Mouse (Mus musculus): Measurements from ENCODE around the gene Dnah9. TPM values are rescaled to one million over a fixed set of nuclear protein-coding genes. Genes with fewer than 3 reads are reported as not detected.

Dnah9 gene
- polyA plus RNA-seq, 1 experiment = 1.4 TPM

DNA sequence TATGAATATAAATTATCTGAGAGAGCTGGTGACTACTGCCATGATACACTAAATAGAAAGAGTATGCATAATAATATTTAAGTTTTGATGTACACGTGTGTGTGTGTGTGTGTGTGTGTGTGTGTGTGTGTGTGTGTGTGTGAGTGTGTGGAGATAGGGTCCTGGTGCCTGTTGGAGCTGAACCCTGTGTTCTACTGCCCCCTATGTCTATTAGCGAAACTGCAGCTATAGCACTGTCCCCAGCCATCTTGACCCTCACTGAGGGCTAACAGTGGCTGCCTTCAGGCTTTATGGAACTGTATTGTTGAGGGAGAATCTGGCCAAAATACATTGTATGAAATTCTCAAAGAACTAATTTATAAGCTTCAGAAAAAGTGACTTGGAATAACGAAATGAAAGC, 192.5 kb downstream of the Dnah9 start:
- Histone ChIP-seq H3K4me3 (ENCODE audit: insufficient read depth, low read length) (no peak overlapping the region), H3K27ac (ENCODE audit: insufficient read depth, low read length) (no peak overlapping the region), H3K4me1 (ENCODE audit: control insufficient read depth, insufficient read depth, low read length) (no peaks in the 10 kb centered on the region)
- 0 out of 2 replicates have a peak, but pooled peaks have one; percentile 1 for TF ChIP-seq CTCF (IDR thresholded peaks at IDR 0.05; ENCODE audit: extremely low read depth, insufficient read depth, low read length)
- TF ChIP-seq POLR2A (IDR thresholded peaks at IDR 0.05; ENCODE audit: extremely low read depth, insufficient read depth, low read length) = no peak

DNA sequence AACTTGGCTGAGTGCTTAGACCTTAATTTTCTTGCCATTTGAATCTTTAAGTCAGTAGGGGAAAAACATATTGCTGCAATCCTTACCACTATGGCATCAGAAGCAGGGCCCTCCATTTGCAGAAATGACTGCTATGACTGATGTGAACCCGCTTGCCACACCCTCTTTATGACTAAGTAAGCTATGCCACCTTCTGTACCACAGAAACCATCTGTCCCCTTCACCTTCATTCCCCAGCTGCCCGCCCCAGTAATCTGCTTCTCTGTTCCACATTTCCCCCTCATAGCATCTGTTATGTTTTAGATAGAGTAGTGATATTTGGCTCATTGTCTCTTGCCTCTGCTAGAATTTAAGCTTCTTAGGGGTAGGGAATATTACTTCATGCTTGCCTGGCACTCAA, 237.6 kb downstream of the Dnah9 start:
- TF ChIP-seq POLR2A (IDR thresholded peaks at IDR 0.05; ENCODE audit: extremely low read depth, insufficient read depth, low read length) (no peak), CTCF (IDR thresholded peaks at IDR 0.05; ENCODE audit: extremely low read depth, insufficient read depth, low read length) (no peak)
- Histone ChIP-seq H3K4me3 (ENCODE audit: insufficient read depth, low read length) (no peak overlapping the region), H3K4me1 (ENCODE audit: control insufficient read depth, insufficient read depth, low read length) (no peaks in the 10 kb centered on the region), H3K27ac (ENCODE audit: insufficient read depth, low read length) (no peak overlapping the region)

DNA sequence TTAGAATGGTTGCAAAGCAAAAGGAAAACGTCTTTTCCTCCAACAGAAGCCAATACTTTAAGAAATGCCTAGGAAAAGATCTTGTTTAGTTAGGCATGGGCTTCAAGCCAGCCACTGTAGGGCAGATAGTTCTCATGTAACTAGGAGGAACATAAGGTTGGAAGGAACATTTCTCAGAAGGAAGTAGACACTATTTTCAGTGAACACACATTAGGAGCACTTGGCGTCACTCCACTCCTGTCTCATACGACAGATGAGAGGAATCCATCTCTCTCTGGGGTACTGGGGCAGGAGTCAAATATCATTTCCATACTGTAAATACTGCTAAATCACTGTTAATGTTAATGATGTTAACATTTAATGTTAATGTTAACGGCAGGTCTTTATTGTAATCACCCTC, 238.0 kb downstream of the Dnah9 start:
- TF ChIP-seq POLR2A (IDR thresholded peaks at IDR 0.05; ENCODE audit: extremely low read depth, insufficient read depth, low read length) = no peak
- TF ChIP-seq CTCF (IDR thresholded peaks at IDR 0.05; ENCODE audit: extremely low read depth, insufficient read depth, low read length) = no peak
- Histone ChIP-seq H3K4me3 (ENCODE audit: insufficient read depth, low read length) (no peak overlapping the region), H3K27ac (ENCODE audit: insufficient read depth, low read length) (no peak overlapping the region), H3K4me1 (ENCODE audit: control insufficient read depth, insufficient read depth, low read length) (peaks cover 1% of the 10 kb centered on the region; the same call in 1 of the 2 replicates)

DNA sequence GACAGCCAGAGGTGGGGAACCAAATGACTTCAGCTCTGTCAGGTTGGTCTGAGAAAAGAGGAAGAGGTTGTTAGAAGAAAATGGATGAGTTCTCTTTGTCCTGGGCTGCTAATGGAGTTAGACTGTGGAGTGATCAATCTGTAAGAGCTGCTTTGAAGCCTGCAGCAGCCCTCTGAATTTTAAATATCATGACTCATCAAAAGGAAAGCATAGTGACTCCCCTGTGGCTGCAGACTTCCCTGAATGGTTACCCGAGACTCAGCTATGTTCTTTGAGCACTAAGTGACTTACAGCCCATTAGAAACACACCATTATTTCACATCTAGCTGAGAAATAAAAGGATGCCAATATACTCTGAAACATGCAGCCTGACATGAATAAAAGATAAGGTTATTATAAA, 240.4 kb downstream of the Dnah9 start:
- Histone ChIP-seq H3K27ac (ENCODE audit: insufficient read depth, low read length) (no peak overlapping the region), H3K4me1 (ENCODE audit: control insufficient read depth, insufficient read depth, low read length) (peaks cover 1% of the 10 kb centered on the region; the same call in 1 of the 2 replicates), H3K4me3 (ENCODE audit: insufficient read depth, low read length) (no peak overlapping the region)
- no peak for TF ChIP-seq POLR2A (IDR thresholded peaks at IDR 0.05; ENCODE audit: extremely low read depth, insufficient read depth, low read length)
- TF ChIP-seq CTCF (IDR thresholded peaks at IDR 0.05; ENCODE audit: extremely low read depth, insufficient read depth, low read length) = no peak

DNA sequence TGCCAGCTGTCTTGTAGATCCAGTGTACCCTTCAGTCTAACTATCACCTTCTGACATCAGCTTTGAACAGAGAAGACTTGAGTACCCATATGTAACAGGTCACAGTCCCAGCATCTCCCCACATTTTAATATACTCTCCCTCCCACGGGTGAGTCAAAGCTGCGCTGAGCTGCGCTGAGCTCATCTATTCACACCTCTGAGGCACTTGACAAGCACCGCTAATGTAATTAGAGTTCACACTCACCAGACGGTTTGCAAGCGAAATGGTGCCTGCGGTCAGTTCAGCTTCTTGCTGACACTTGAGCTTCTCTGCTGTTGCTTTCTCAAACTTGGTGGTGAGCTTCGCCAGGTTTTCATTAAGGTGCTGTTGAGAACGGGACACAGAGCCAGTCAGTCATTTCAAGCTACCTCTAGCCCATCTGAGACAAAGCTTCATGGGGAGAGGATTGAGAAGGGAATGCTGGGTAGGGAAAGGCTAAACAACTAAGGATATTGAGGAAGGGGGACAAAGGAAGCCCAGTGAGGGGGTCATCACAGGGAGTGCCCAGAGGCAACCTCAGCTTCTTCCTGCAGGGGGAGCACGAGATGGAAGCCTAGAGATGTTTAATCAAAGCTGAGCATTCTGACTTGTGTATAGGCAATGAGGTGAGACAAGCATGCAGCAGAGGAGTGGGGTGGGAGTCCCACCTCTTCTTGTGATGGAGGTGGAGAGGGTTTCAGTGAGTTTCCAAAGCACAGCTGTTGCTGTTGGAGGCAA, 249.7 kb downstream of the Dnah9 start:
- H3K4me3 ChIP-seq (ENCODE audit: insufficient read depth, low read length) = no peak overlapping the region
- no peak overlapping the region for H3K27ac ChIP-seq (ENCODE audit: insufficient read depth, low read length)
- TF ChIP-seq CTCF (IDR thresholded peaks at IDR 0.05; ENCODE audit: extremely low read depth, insufficient read depth, low read length) (peak; percentile 30; the same call in 1 of the 2 replicates), POLR2A (IDR thresholded peaks at IDR 0.05; ENCODE audit: extremely low read depth, insufficient read depth, low read length) (no peak)
- no peaks in the 10 kb centered on the region for H3K4me1 ChIP-seq (ENCODE audit: control insufficient read depth, insufficient read depth, low read length)

DNA sequence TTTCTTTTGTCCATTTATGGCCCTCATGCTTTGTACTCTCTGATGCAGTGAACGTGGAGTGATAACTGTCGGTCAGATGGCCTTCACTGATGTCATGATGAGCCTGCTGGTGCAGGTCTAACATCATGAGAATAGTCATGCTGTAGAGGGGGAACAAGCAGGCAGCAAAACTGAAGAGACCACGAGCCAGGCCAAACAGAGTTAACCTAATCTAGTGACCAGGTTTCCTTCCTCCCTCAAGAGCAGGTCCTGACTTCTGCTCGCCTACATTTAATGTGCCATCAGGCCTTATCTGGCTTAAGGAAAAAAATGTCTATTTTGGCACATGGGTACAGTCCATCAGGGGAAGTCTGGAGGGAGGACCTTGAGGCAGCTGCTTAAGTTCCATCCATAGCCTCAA, 259.2 kb downstream of the Dnah9 start:
- Histone ChIP-seq H3K4me1 (ENCODE audit: control insufficient read depth, insufficient read depth, low read length) (no peaks in the 10 kb centered on the region; the same call in 1 of the 2 replicates), H3K27ac (ENCODE audit: insufficient read depth, low read length) (no peak overlapping the region), H3K4me3 (ENCODE audit: insufficient read depth, low read length) (no peak overlapping the region)
- TF ChIP-seq CTCF (IDR thresholded peaks at IDR 0.05; ENCODE audit: extremely low read depth, insufficient read depth, low read length) = no peak
- no peak for TF ChIP-seq POLR2A (IDR thresholded peaks at IDR 0.05; ENCODE audit: extremely low read depth, insufficient read depth, low read length)

DNA sequence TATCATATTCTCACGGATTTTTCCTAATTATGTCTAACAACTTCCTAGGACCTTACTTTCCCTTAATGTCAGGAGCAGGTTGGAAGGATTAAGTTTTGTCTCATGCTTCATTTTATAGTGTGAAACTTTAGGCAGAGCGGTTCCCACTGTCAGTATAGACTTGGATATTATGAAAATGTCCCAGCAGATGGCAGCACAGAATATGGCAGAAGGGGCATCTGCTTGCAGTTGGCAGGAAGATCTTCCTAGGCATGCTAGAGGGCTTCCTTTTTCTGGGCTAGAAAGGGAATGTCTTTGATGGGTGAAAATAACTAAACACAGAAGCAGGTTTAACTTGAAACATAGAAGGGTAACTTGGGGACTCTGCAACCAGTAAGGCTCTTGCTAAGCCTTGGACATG, 262.9 kb downstream of the Dnah9 start:
- TF ChIP-seq CTCF (IDR thresholded peaks at IDR 0.05; ENCODE audit: extremely low read depth, insufficient read depth, low read length) (peak; percentile 62), POLR2A (IDR thresholded peaks at IDR 0.05; ENCODE audit: extremely low read depth, insufficient read depth, low read length) (no peak)
- no peaks in the 10 kb centered on the region; the same call in 1 of the 2 replicates for H3K4me1 ChIP-seq (ENCODE audit: control insufficient read depth, insufficient read depth, low read length)
- H3K4me3 ChIP-seq (ENCODE audit: insufficient read depth, low read length) = no peak overlapping the region

DNA sequence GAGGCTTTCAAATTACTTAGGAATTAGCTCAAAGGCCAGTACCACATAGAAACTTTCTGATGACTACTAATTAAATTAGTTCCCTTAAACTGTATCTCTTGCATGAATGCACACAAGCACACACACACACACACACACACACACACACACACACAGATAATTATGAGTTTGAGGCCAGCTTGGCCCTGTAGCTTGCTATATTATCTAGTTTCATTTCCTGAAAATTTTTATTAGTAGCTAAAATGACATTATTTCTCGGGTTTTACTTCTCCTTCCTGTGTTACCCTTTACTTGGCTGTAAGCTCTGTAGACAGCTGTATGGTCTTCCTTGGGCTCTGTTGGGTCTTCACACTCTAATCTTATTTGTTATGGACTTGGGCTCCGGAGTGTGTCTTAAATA, 264.4 kb downstream of the Dnah9 start:
- no peak for TF ChIP-seq POLR2A (IDR thresholded peaks at IDR 0.05; ENCODE audit: extremely low read depth, insufficient read depth, low read length)
- no peaks in the 10 kb centered on the region; the same call in 1 of the 2 replicates for H3K4me1 ChIP-seq (ENCODE audit: control insufficient read depth, insufficient read depth, low read length)
- no peak overlapping the region for H3K27ac ChIP-seq (ENCODE audit: insufficient read depth, low read length)
- no peak overlapping the region for H3K4me3 ChIP-seq (ENCODE audit: insufficient read depth, low read length)

More for the DNA sequence above, 262.9 kb downstream of the Dnah9 start:
- no peak overlapping the region for H3K27ac ChIP-seq (ENCODE audit: insufficient read depth, low read length)

DNA sequence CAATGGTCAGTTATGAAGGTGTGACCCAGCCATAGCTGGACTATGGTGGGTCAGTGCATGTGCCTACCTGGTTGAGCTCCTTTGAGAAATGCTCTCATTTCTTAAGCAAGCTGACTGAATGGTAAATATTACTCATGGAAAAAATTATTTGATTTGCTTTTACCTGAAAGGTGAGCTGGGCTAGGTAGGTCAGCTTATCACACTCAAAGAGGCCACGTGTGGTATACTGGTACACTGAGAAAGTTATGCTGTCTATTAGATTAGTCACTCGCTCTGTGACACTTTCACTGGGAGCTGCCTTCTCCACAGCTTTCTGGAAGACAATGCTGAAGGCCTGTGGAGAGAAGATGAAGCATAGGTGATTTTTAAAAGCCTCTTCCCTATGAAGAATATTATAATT, 286.9 kb downstream of the Dnah9 start:
- TF ChIP-seq CTCF (IDR thresholded peaks at IDR 0.05; ENCODE audit: extremely low read depth, insufficient read depth, low read length) (no peak), POLR2A (IDR thresholded peaks at IDR 0.05; ENCODE audit: extremely low read depth, insufficient read depth, low read length) (no peak)
- Histone ChIP-seq H3K27ac (ENCODE audit: insufficient read depth, low read length) (no peak overlapping the region), H3K4me1 (ENCODE audit: control insufficient read depth, insufficient read depth, low read length) (no peaks in the 10 kb centered on the region), H3K4me3 (ENCODE audit: insufficient read depth, low read length) (no peak overlapping the region)

DNA sequence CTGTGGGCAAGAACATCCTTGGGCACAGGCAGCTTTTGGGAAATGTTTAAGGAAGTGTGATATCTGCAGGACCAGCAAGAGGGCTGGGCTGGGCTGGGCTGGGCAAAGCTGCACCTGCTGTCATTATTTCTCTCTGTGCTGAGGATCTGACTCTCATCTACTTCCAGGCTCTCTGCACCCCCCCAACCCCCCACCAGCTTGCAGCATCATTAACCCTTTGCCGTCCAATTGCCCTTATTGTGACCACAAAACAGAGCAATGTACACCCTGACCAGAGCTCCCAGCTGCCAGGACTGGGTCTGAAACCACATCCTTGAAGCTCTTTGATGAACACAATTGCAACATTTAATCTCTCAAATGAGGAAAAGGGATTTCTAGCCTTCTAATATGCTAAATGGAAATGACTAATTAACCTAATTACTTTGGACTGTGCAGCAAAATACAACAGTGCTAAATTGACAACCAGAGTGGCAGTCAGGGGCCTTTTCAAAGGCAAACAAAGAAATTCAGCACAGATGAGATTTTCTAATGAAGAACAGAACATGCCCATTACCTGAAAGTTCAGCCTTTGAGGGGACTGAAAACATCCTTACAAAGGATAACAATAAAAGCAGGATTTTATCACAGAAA, 291.1 kb downstream of the Dnah9 start:
- Histone ChIP-seq H3K4me3 (ENCODE audit: insufficient read depth, low read length) (no peak overlapping the region), H3K27ac (ENCODE audit: insufficient read depth, low read length) (no peak overlapping the region), H3K4me1 (ENCODE audit: control insufficient read depth, insufficient read depth, low read length) (no peaks in the 10 kb centered on the region)
- TF ChIP-seq CTCF (IDR thresholded peaks at IDR 0.05; ENCODE audit: extremely low read depth, insufficient read depth, low read length) = no peak
- TF ChIP-seq POLR2A (IDR thresholded peaks at IDR 0.05; ENCODE audit: extremely low read depth, insufficient read depth, low read length) = no peak

All from cortical plate, adult 2 months (tissue).